Mouse (Mus musculus) hindbrain, postnatal 0 days (tissue): ENCODE data around the gene Klk9. TPM values are rescaled to one million over a fixed set of nuclear protein-coding genes. Genes with fewer than 3 reads are reported as not detected.
A peak's percentile ranks its signal among the peaks of the same experiment; 100 is the strongest.

Experiments
- ATAC-seq: fragments of 200-750 bp; cut with Nextera tagmentation; 2 replicates; pipeline ENCODE4 v1.8.0; 2017; ENCODE audit warnings: mild to moderate bottlenecking, moderate TSS enrichment, moderate library complexity
- DNase-seq: peaks from one replicate; pipeline ENCODE4 v3.0.0-alpha.2; 2015; ENCODE audit warnings: low spot score
- H3K27ac ChIP-seq: fragments of 300-500 bp; sonication (generic); 2 replicates; pipeline ENCODE4 v1.5.1; 2014; ENCODE audit warnings: mild to moderate bottlenecking
- H3K27me3 ChIP-seq: fragments of 300-500 bp; sonication (generic); 2 replicates; pipeline ENCODE4 v1.6.1; 2014; ENCODE audit warnings: low read length, mixed read lengths; ENCODE audit not compliant: insufficient read depth
- H3K36me3 ChIP-seq: fragments of 300-500 bp; sonication (generic); 2 replicates; pipeline ENCODE4 v1.6.1; 2014; ENCODE audit warnings: low read length, mixed read lengths; ENCODE audit not compliant: insufficient read depth
- H3K4me1 ChIP-seq: fragments of 300-500 bp; sonication (generic); 2 replicates; pipeline ENCODE4 v1.6.1; 2014; ENCODE audit warnings: antibody characterized with exemption, low read length, mixed read lengths; ENCODE audit not compliant: insufficient read depth
- H3K4me2 ChIP-seq: fragments of 300-500 bp; sonication (generic); 2 replicates; pipeline ENCODE4 v1.6.1; 2014; ENCODE audit warnings: low read depth, mild to moderate bottlenecking, low read length, moderate library complexity, mixed read lengths
- H3K4me3 ChIP-seq: fragments of 300-500 bp; sonication (generic); 2 replicates; pipeline ENCODE4 v1.5.1; 2014; ENCODE audit warnings: low read length
- H3K9ac ChIP-seq: fragments of 300-500 bp; sonication (generic); replicated peaks from 2 replicates; pipeline ENCODE4 v1.6.1; 2014; ENCODE audit warnings: mild to moderate bottlenecking, low read length, moderate library complexity, mixed read lengths
- H3K9me3 ChIP-seq: fragments of 300-500 bp; sonication (generic); 2 replicates; pipeline ENCODE4 v1.6.1; 2016; ENCODE audit warnings: low read length, mixed read lengths
- CTCF ChIP-seq: IDR thresholded peaks from 2 replicates; pipeline ENCODE4 v1.5.1; 2016; ENCODE audit warnings: antibody characterized with exemption, control low read depth, low read depth
- WGBS: fragments of 180-500 bp; shearing (Covaris S2); extraction: QIAGEN DNeasy Blood & Tissue Kit; methylation state at CpG from one replicate; pipeline ENCODE4 v1.1.7; 2014; 5-methylcytosine and 5-hydroxymethylcytosine counted together
- polyA plus RNA-seq: library from polyadenylated mRNA; unstranded; fragments of >200 nt; fragmentation: Nextera tagmentation; extraction: Ambion mirVana; gene quantifications from 2 replicates; pipeline ENCODE4 v1.2.1, GENCODE M21; 2015
- total RNA-seq: library from RNA; depleted of rRNA; stranded (reverse); fragments of >200 nt; gene quantifications from 2 replicates; pipeline ENCODE4 v1.2.3, GENCODE M21; 2014; rRNA removed

The Klk9 gene
- total RNA-seq, result not detected in 2 replicates
- polyA plus RNA-seq, result 0.20 TPM in 1 of 2 replicates, not detected in the other

GRCm38 (mm10) chr7:43791591-43791990 is at the start of gene Klk9:
Klk9 (plus strand) TSS chr7:43791891.
- DNase-seq (no peak), ATAC-seq (no peak)
- Histone ChIP-seq H3K4me2 (no peak within 1 kb of the TSS), H3K27ac (no peak within 1 kb of the TSS), H3K4me3 (no peak within 1 kb of the TSS), H3K9ac (no peak within 1 kb of the TSS), H3K27me3 (0 out of 2 replicates have a peak, but pooled peaks cover 10% of the 10 kb centered on the region), H3K36me3 (no peaks in the 10 kb centered on the region), H3K9me3 (no peaks in the 10 kb centered on the region), H3K4me1 (peaks cover 9% of the 10 kb centered on the region; the same call in 1 of the 2 replicates)
- 80% methylated on average over 7 of the region's 7 CpGs for WGBS
- no peak for TF ChIP-seq CTCF

GRCm38 (mm10) chr7:43747788-43748187 is 43.9 kb upstream of the Klk9 start:
- no peaks in the 10 kb centered on the region for H3K4me1 ChIP-seq
- no peak overlapping the region for H3K4me2 ChIP-seq
- WGBS, result 37% methylated on average over 1 of the region's 1 CpGs
- no peak overlapping the region for H3K27ac ChIP-seq
- no peak for TF ChIP-seq CTCF
- no peak overlapping the region for H3K9ac ChIP-seq
- peak; percentile 17 for DNase-seq
- ATAC-seq, result no peak
- no peaks in the 10 kb centered on the region for H3K27me3 ChIP-seq
- no peak overlapping the region for H3K4me3 ChIP-seq
- H3K36me3 ChIP-seq, result no peaks in the 10 kb centered on the region
- no peaks in the 10 kb centered on the region for H3K9me3 ChIP-seq

GRCm38 (mm10) chr7:43752806-43753205 is 38.9 kb upstream of the Klk9 start:
- TF ChIP-seq CTCF, result no peak
- WGBS, result 69% methylated on average over 2 of the region's 2 CpGs
- H3K4me1 ChIP-seq, result no peaks in the 10 kb centered on the region
- no peaks in the 10 kb centered on the region for H3K36me3 ChIP-seq
- H3K9ac ChIP-seq, result no peak overlapping the region
- H3K4me3 ChIP-seq, result no peak overlapping the region
- H3K27ac ChIP-seq, result no peak overlapping the region
- ATAC-seq, result no peak
- H3K27me3 ChIP-seq, result no peaks in the 10 kb centered on the region
- no peak for DNase-seq
- no peaks in the 10 kb centered on the region for H3K9me3 ChIP-seq
- no peak overlapping the region for H3K4me2 ChIP-seq

GRCm38 (mm10) chr7:43766484-43766883 is 25.2 kb upstream of the Klk9 start:
- H3K9me3 ChIP-seq, result no peaks in the 10 kb centered on the region
- ATAC-seq (peak; percentile 51; the same call in 1 of the 2 replicates), DNase-seq (peak; percentile 11)
- no peaks in the 10 kb centered on the region for H3K27me3 ChIP-seq
- no peak overlapping the region for H3K9ac ChIP-seq
- H3K27ac ChIP-seq, result no peak overlapping the region
- H3K36me3 ChIP-seq, result no peaks in the 10 kb centered on the region
- no peaks in the 10 kb centered on the region for H3K4me1 ChIP-seq
- WGBS, result 35% methylated on average over 8 of the region's 8 CpGs
- no peak overlapping the region for H3K4me3 ChIP-seq
- TF ChIP-seq CTCF, result no peak
- H3K4me2 ChIP-seq, result no peak overlapping the region

- ATAC-seq, result no peak
- TF ChIP-seq CTCF, result no peak
These were observed 23.1 kb upstream of the Klk9 start, which contains the start of gene Klk12 for GRCm38 (mm10) chr7:43768597-43768996. Klk12 (plus strand) TSS chr7:43768897.

GRCm38 (mm10) chr7:43769636-43770035 is 22.1 kb upstream of the Klk9 start:
- H3K36me3 ChIP-seq, result no peaks in the 10 kb centered on the region
- no peaks in the 10 kb centered on the region for H3K27me3 ChIP-seq
- H3K4me1 ChIP-seq, result no peaks in the 10 kb centered on the region
- TF ChIP-seq CTCF, result no peak
- 92% methylated on average over 8 of the region's 8 CpGs for WGBS
- no peak overlapping the region for H3K9ac ChIP-seq
- ATAC-seq (no peak), DNase-seq (no peak)
- no peak overlapping the region for H3K27ac ChIP-seq
- H3K4me2 ChIP-seq, result no peak overlapping the region
- H3K4me3 ChIP-seq, result no peak overlapping the region
- no peaks in the 10 kb centered on the region for H3K9me3 ChIP-seq

More at GRCm38 (mm10) chr7:43768597-43768996, 23.1 kb upstream of the Klk9 start, which contains the start of gene Klk12:
- H3K9me3 ChIP-seq, result no peaks in the 10 kb centered on the region
- no peaks in the 10 kb centered on the region for H3K36me3 ChIP-seq
- no peak for DNase-seq
- H3K9ac ChIP-seq, result no peak within 1 kb of the TSS
- H3K4me2 ChIP-seq, result no peak within 1 kb of the TSS
- H3K4me3 ChIP-seq, result no peak within 1 kb of the TSS
- no peaks in the 10 kb centered on the region for H3K4me1 ChIP-seq
- H3K27ac ChIP-seq, result no peak within 1 kb of the TSS
- H3K27me3 ChIP-seq, result no peaks in the 10 kb centered on the region
- 83% methylated on average over 4 of the region's 4 CpGs for WGBS

GRCm38 (mm10) chr7:43770701-43771100 is 21.0 kb upstream of the Klk9 start:
- WGBS, result 94% methylated on average over 10 of the region's 10 CpGs
- Histone ChIP-seq H3K27me3 (no peaks in the 10 kb centered on the region), H3K9ac (no peak overlapping the region), H3K9me3 (no peaks in the 10 kb centered on the region), H3K27ac (no peak overlapping the region), H3K36me3 (no peaks in the 10 kb centered on the region), H3K4me2 (no peak overlapping the region), H3K4me1 (no peaks in the 10 kb centered on the region), H3K4me3 (no peak overlapping the region)
- no peak for TF ChIP-seq CTCF
- DNase-seq (no peak), ATAC-seq (no peak)
